Mouse (Mus musculus): ENCODE data around the gene Cfdp1.

DNA sequence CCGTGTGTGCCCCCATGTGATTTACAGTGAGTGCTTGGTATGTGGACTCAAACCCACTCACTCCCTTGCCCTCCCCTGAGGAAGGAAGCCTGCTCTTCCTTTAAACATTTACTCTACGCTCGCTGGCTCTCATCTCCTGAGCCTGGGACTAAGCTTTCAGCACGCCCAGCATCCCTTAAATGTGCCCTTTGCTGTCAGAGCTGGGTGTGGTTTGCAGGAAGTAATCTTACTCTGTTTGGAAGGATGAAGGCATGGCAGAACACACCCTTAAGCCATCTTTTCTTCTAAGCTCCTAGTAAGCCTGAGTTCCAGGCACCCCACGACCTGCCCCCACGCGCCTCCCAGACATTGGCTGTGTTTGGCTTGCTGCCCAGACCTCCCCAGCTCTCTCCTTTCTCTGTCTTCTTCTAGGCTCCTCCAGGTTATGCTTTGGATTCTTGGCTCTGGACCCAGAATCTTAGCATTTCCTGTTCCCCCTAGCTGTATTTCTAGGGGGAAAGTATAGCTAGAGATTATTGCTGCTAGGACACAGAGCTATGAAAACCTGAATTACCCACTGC, 34.1 kb upstream of the Cfdp1 start:
- TF ChIP-seq HCFC1 (IDR thresholded peaks at IDR 0.05; ENCODE audit: borderline replicate concordance, insufficient read depth, low read length) (no peak), MAFK (IDR thresholded peaks at IDR 0.05; ENCODE audit: insufficient read depth, low read depth, low read length) (no peak), ZC3H11A (IDR thresholded peaks at IDR 0.05; ENCODE audit: borderline replicate concordance, low read depth, low read length) (no peak)
